Mouse (Mus musculus) limb, embryonic 15.5 days (tissue): ENCODE results near the gene Hnf4a. TPM values are rescaled to one million over a fixed set of nuclear protein-coding genes. Genes with fewer than 3 reads are reported as not detected.

Experiments
- ATAC-seq: fragments of 200-750 bp; cut with Nextera tagmentation; 2 replicates; pipeline ENCODE4 v1.8.0; 2017; ENCODE audit warnings: low read depth, moderate TSS enrichment; ENCODE audit not compliant: insufficient number of reproducible peaks, low FRiP score, low TSS enrichment
- H3K27ac ChIP-seq: fragments of 300-500 bp; sonication (generic); 2 replicates; pipeline ENCODE4 v1.5.1; 2015; ENCODE audit warnings: moderate library complexity, mild to moderate bottlenecking, inconsistent platforms
- H3K27me3 ChIP-seq: fragments of 300-500 bp; sonication (generic); 2 replicates; pipeline ENCODE4 v1.6.1; 2015; ENCODE audit warnings: inconsistent platforms
- H3K36me3 ChIP-seq: fragments of 300-500 bp; sonication (generic); 2 replicates; pipeline ENCODE4 v1.6.1; 2015; ENCODE audit warnings: inconsistent platforms
- H3K4me1 ChIP-seq: fragments of 300-500 bp; sonication (generic); 2 replicates; pipeline ENCODE4 v1.6.1; 2015; ENCODE audit warnings: inconsistent platforms
- H3K4me2 ChIP-seq: fragments of 300-500 bp; sonication (generic); 2 replicates; pipeline ENCODE4 v1.6.1; 2015; ENCODE audit warnings: mild to moderate bottlenecking, inconsistent platforms
- H3K4me3 ChIP-seq: fragments of 300-500 bp; sonication (generic); 2 replicates; pipeline ENCODE4 v1.5.1; 2015; ENCODE audit warnings: mild to moderate bottlenecking, inconsistent platforms
- H3K9ac ChIP-seq: fragments of 300-500 bp; sonication (generic); 2 replicates; pipeline ENCODE4 v1.6.1; 2015; ENCODE audit warnings: inconsistent platforms
- H3K9me3 ChIP-seq: fragments of 300-500 bp; sonication (generic); 2 replicates; pipeline ENCODE4 v1.6.1; 2016; ENCODE audit warnings: inconsistent platforms
- WGBS: fragments of 180-500 bp; shearing (Covaris S2); methylation state at CpG from one replicate; pipeline ENCODE4 v1.1.7; 2015; 5-methylcytosine and 5-hydroxymethylcytosine counted together
- polyA plus RNA-seq: library from polyadenylated mRNA; unstranded; fragments of >200 nt; fragmentation: Nextera tagmentation; extraction: Ambion mirVana; gene quantifications from 2 replicates; pipeline ENCODE4 v1.2.1, GENCODE M21; 2015

Gene Hnf4a
- polyA plus RNA-seq, 1 experiment from 2014 or later, result 0.04 TPM

GRCm38 (mm10) chr2:163492018-163492417 is 14.6 kb upstream of the Hnf4a start, which contains the start of gene R3hdml:
Gene R3hdml, plus strand, starts transcription at chr2:163492318.
- ATAC-seq, result no peak
- Histone ChIP-seq H3K9ac (no peak within 1 kb of the TSS), H3K4me3 (no peak within 1 kb of the TSS), H3K4me1 (peaks cover 6% of the 10 kb centered on the region; the same call in 1 of the 2 replicates), H3K36me3 (no peaks in the 10 kb centered on the region), H3K27ac (no peak within 1 kb of the TSS), H3K27me3 (no peaks in the 10 kb centered on the region), H3K9me3 (no peaks in the 10 kb centered on the region), H3K4me2 (no peak within 1 kb of the TSS)
- 64% methylated on average over 5 of the region's 5 CpGs for WGBS

DNA sequence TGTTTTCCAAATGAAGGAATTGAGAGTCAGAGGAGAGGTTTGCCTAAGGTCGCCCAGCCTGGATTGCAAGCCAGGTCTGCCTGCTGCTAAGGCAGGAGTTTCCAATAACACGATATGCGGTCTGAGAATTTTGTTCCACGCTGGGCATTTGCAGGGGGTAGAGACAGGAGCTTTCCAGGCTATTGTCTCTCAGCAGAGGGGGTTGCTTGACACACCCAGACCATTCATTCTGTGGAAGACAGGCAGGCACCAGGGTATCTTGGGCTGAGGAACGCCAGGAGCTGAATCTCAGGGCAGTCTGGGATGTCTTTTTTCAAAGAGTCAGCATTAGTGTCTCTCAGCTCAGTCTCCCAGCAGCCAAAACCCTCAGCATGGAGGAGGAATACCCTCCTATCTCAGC is 13.6 kb upstream of the Hnf4a start:
- Histone ChIP-seq H3K27ac (no peak overlapping the region), H3K27me3 (no peaks in the 10 kb centered on the region), H3K9me3 (no peaks in the 10 kb centered on the region), H3K36me3 (no peaks in the 10 kb centered on the region), H3K4me3 (no peak overlapping the region), H3K4me1 (peaks cover 6% of the 10 kb centered on the region; the same call in 1 of the 2 replicates), H3K4me2 (no peak overlapping the region), H3K9ac (no peak overlapping the region)
- ATAC-seq, result no peak
- WGBS, result 39% methylated on average over 5 of the region's 5 CpGs

GRCm38 (mm10) chr2:163493976-163494375 is 12.6 kb upstream of the Hnf4a start:
- 47% methylated on average over 5 of the region's 5 CpGs for WGBS

GRCm38 (mm10) chr2:163494456-163494855 is 12.2 kb upstream of the Hnf4a start:
- WGBS, result 42% methylated on average over 6 of the region's 6 CpGs
- Histone ChIP-seq H3K9me3 (no peaks in the 10 kb centered on the region), H3K4me2 (no peak overlapping the region), H3K9ac (no peak overlapping the region), H3K27ac (no peak overlapping the region), H3K4me3 (no peak overlapping the region), H3K4me1 (peaks cover 6% of the 10 kb centered on the region; the same call in 1 of the 2 replicates), H3K27me3 (no peaks in the 10 kb centered on the region), H3K36me3 (no peaks in the 10 kb centered on the region)
- no peak for ATAC-seq

More at GRCm38 (mm10) chr2:163493976-163494375, 12.6 kb upstream of the Hnf4a start:
- H3K4me2 ChIP-seq, result no peak overlapping the region
- no peaks in the 10 kb centered on the region for H3K27me3 ChIP-seq
- H3K4me3 ChIP-seq, result no peak overlapping the region
- ATAC-seq, result no peak
- H3K4me1 ChIP-seq, result peaks cover 6% of the 10 kb centered on the region; the same call in 1 of the 2 replicates
- no peak overlapping the region for H3K27ac ChIP-seq
- no peaks in the 10 kb centered on the region for H3K36me3 ChIP-seq
- H3K9me3 ChIP-seq, result no peaks in the 10 kb centered on the region
- H3K9ac ChIP-seq, result no peak overlapping the region

- no peaks in the 10 kb centered on the region for H3K36me3 ChIP-seq
Observed at GRCm38 (mm10) chr2:163502219-163502618, 4.4 kb upstream of the Hnf4a start.

DNA sequence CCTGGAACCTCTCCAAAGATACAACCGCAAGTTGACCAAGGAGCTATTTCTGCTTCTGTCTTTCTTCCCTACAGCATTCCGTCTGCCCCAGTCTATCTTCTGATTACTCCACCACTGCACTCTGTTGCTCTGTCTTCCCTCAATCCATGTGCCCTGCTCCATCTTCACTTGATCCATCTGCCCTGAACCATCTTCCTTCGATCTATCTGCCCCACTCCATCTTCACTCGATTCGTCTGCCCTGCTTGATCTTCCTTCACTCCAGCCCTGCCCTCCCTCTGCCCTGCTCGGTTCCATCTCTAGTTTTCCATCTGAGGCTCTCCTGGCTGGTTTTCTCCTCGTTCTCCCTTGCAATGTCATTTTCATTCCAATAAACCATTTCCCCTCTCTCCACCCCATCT is 3.4 kb upstream of the Hnf4a start:
- Histone ChIP-seq H3K9me3 (no peaks in the 10 kb centered on the region), H3K4me1 (no peaks in the 10 kb centered on the region), H3K27ac (no peak overlapping the region), H3K27me3 (no peaks in the 10 kb centered on the region; the same call in 1 of the 2 replicates), H3K9ac (no peak overlapping the region), H3K4me2 (no peak overlapping the region), H3K4me3 (no peak overlapping the region), H3K36me3 (no peaks in the 10 kb centered on the region)
- 66% methylated on average over 7 of the region's 7 CpGs for WGBS
- ATAC-seq, result no peak

More at GRCm38 (mm10) chr2:163502219-163502618, 4.4 kb upstream of the Hnf4a start:
- Histone ChIP-seq H3K9me3 (no peaks in the 10 kb centered on the region), H3K27me3 (no peaks in the 10 kb centered on the region; the same call in 1 of the 2 replicates), H3K9ac (no peak overlapping the region), H3K4me2 (no peak overlapping the region), H3K4me3 (no peak overlapping the region), H3K27ac (no peak overlapping the region), H3K4me1 (no peaks in the 10 kb centered on the region)
- no peak for ATAC-seq
- WGBS, result 77% methylated on average over 2 of the region's 2 CpGs

DNA sequence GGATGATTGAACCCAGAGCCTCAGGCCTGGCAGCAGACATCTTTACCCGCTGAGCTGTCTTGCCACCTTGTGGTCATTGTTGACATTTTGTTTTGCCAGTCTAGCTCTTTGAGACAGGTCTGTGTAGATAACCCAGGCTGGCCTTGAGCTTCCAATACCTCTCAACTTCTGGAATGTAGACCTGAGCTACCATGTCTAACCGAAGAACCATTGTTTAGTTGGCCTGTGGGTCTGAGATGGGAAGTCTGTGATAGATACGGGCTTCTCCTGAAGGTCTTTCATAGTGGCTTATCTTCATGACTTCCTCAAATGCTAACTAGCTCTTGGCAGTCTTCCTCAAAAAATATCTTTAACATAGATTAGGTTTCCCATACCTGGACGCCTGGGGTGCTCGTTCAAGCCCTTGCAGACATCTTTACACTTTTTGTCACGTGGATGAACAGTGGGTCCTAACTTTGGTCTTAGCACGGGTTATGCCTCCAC is 19.2 kb downstream of the Hnf4a start:
- 84% methylated on average over 7 of the region's 7 CpGs for WGBS
- no peaks in the 10 kb centered on the region for H3K9me3 ChIP-seq
- H3K27ac ChIP-seq, result no peak overlapping the region
- H3K36me3 ChIP-seq, result no peaks in the 10 kb centered on the region
- no peak overlapping the region for H3K4me2 ChIP-seq
- no peaks in the 10 kb centered on the region for H3K4me1 ChIP-seq
- no peak overlapping the region for H3K9ac ChIP-seq
- peaks cover 3% of the 10 kb centered on the region; the same call in 1 of the 2 replicates for H3K27me3 ChIP-seq
- no peak overlapping the region for H3K4me3 ChIP-seq
- no peak for ATAC-seq

DNA sequence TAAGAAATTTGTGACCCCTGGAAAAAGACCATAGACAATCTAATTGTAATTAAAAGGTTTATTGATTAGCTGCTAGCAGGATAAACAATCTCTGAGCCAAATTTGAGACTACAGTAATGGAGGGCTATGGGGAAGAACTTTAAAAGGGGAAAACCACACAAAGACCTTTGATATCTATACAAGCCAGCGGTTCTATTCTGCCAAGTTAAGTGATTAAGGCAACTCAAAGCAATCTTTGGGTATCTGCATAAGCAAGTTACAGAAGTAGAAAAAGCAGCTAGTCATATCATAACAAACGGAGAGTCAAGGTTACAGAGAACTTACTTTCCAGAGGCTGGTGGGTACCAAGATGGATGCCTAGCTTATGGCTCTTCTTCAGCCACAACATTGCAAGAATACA is 20.9 kb downstream of the Hnf4a start:
- no peak for ATAC-seq
- H3K27ac ChIP-seq, result no peak overlapping the region
- H3K4me2 ChIP-seq, result no peak overlapping the region
- no peaks in the 10 kb centered on the region for H3K4me1 ChIP-seq
- no peaks in the 10 kb centered on the region for H3K36me3 ChIP-seq
- no peaks in the 10 kb centered on the region for H3K9me3 ChIP-seq
- WGBS, result 88% methylated on average over 2 of the region's 2 CpGs
- no peak overlapping the region for H3K4me3 ChIP-seq
- H3K27me3 ChIP-seq, result peaks cover 3% of the 10 kb centered on the region; the same call in 1 of the 2 replicates
- H3K9ac ChIP-seq, result no peak overlapping the region

- Histone ChIP-seq H3K4me3 (no peak overlapping the region), H3K4me2 (no peak overlapping the region), H3K27me3 (peaks cover 7% of the 10 kb centered on the region; the same call in 1 of the 2 replicates), H3K27ac (no peak overlapping the region), H3K4me1 (peaks cover 4% of the 10 kb centered on the region), H3K9me3 (no peaks in the 10 kb centered on the region), H3K9ac (no peak overlapping the region), H3K36me3 (no peaks in the 10 kb centered on the region)
- WGBS, result 45% methylated on average over 8 of the region's 8 CpGs
- no peak for ATAC-seq
Observed at GRCm38 (mm10) chr2:163530418-163530817, 23.8 kb downstream of the Hnf4a start.

- Histone ChIP-seq H3K4me2 (no peak overlapping the region), H3K4me1 (peaks cover 4% of the 10 kb centered on the region), H3K9me3 (no peaks in the 10 kb centered on the region), H3K27me3 (peaks cover 14% of the 10 kb centered on the region; the same call in 1 of the 2 replicates), H3K27ac (no peak overlapping the region), H3K4me3 (no peak overlapping the region), H3K36me3 (no peaks in the 10 kb centered on the region), H3K9ac (no peak overlapping the region)
- no peak for ATAC-seq
- 16% methylated on average over 9 of the region's 9 CpGs for WGBS
Observed at GRCm38 (mm10) chr2:163531917-163532316, 25.3 kb downstream of the Hnf4a start.

DNA sequence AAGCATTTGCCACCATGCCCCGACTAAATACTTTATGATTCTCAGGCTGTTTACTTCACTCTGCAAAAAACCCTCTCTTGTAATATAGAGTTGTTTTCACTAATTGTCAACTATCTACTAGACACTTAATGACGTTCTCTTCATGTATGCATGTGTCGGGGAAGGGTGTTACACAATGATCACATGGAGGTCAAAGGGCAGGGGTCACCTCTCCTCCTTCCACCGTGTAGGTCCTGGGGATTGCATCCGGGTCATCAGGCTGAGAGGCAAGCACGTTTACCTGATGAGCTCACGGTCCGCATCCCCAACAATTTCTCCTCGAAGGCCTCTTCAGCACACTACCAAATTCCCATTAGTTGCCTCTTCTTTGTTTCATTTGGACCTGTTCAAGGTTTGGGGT is 26.6 kb downstream of the Hnf4a start:
- Histone ChIP-seq H3K36me3 (no peaks in the 10 kb centered on the region), H3K4me3 (no peak overlapping the region), H3K9ac (no peak overlapping the region), H3K9me3 (no peaks in the 10 kb centered on the region), H3K27ac (no peak overlapping the region), H3K27me3 (peaks cover 14% of the 10 kb centered on the region; the same call in 1 of the 2 replicates), H3K4me1 (peaks cover 4% of the 10 kb centered on the region), H3K4me2 (no peak overlapping the region)
- no peak for ATAC-seq
- 87% methylated on average over 9 of the region's 9 CpGs for WGBS

- Histone ChIP-seq H3K9me3 (no peaks in the 10 kb centered on the region), H3K27me3 (peaks cover 11% of the 10 kb centered on the region; the same call in 1 of the 2 replicates), H3K9ac (0 out of 2 replicates have a peak overlapping the region, but pooled peaks have one; percentile 26), H3K4me1 (peaks cover 4% of the 10 kb centered on the region), H3K36me3 (no peaks in the 10 kb centered on the region), H3K4me3 (peak overlapping the region; percentile 31), H3K27ac (no peak overlapping the region), H3K4me2 (peak overlapping the region; percentile 62)
- no peak for ATAC-seq
- 8% methylated on average over 22 of the region's 22 CpGs for WGBS
Observed at GRCm38 (mm10) chr2:163534958-163535524, 28.4 kb downstream of the Hnf4a start.
